Mouse (Mus musculus): ENCODE data around the gene Polr2b. TPM values are rescaled to one million over a fixed set of nuclear protein-coding genes. Genes with fewer than 3 reads are reported as not detected.

Gene Polr2b
- polyA plus RNA-seq, 1 experiment, result 32.2 TPM

GRCm38 (mm10) chr5:77393990-77394618, 84.2 kb downstream of the Polr2b start:
- peaks cover 47% of the 10 kb centered on the region for H3K4me1 ChIP-seq (ENCODE audit: control insufficient read depth, insufficient read depth, low read length)
- H3K27me3 ChIP-seq (replicated peaks; ENCODE audit: control insufficient read depth, insufficient read depth, low read length), result no peaks in the 10 kb centered on the region
- DNase-seq, result peak; percentile 71
- peak overlapping the region; percentile 82 for H3K27ac ChIP-seq (ENCODE audit: insufficient read depth, low read depth, low read length)
- no peak overlapping the region for H3K4me3 ChIP-seq (ENCODE audit: insufficient read depth, low read depth, low read length)
- WGBS, result 55% methylated on average over 9 of the region's 9 CpGs
- H3K36me3 ChIP-seq (ENCODE audit: control insufficient read depth, insufficient read depth, low read length), result no peaks in the 10 kb centered on the region
- no peak for TF ChIP-seq POLR2A (IDR thresholded peaks at IDR 0.05; ENCODE audit: low read depth, low read length)
- TF ChIP-seq CTCF (conservative IDR thresholded peaks at IDR 0.05; ENCODE audit: insufficient read depth, insufficient read length, low read depth, low read length), result no peak

DNA sequence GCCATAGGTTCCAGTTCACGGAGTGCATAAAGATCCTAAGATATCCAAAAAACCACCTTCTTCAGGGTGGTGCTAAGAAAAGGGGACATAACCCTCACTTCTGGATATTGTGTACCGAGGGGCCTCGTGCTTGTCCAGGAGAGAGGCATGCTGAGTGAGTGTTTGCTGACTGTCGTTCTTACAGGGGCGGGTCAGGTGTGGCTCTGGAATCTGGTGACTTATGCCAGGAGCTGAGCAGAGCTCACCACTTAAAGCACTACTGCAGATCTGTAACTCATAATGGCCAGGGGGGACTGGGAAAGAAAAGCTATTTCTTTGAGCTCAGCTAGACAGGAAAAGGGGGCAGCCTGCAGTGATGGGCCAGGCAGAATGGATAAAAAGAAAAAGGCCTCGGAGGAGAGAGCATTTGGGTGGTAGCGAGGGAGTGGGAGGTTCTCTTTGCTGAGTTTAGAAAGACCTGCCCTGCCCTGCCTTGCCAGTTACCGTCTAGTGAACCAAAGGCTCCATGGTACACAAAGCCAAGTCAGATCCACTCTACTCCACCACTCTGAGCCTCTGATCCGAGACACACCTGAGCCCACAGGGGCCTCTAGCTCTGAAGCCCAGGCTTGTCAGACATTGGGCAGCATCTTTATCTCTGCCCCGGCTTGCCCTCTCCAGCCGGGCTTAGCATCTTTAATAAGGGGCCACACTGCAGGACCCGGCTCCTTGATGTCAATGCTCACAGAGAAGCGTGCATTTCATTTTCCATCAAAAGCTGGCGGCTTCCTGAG, 88.5 kb downstream of the Polr2b start:
- peak; percentile 77 for DNase-seq
- Histone ChIP-seq H3K27ac (ENCODE audit: insufficient read depth, low read depth, low read length) (peak overlapping the region; percentile 61), H3K4me1 (ENCODE audit: control insufficient read depth, insufficient read depth, low read length) (peaks cover 65% of the 10 kb centered on the region), H3K4me3 (ENCODE audit: insufficient read depth, low read depth, low read length) (no peak overlapping the region), H3K36me3 (ENCODE audit: control insufficient read depth, insufficient read depth, low read length) (no peaks in the 10 kb centered on the region), H3K27me3 (replicated peaks; ENCODE audit: control insufficient read depth, insufficient read depth, low read length) (no peaks in the 10 kb centered on the region)
- WGBS, result 49% methylated on average over 14 of the region's 14 CpGs
- TF ChIP-seq CTCF (conservative IDR thresholded peaks at IDR 0.05; ENCODE audit: insufficient read depth, insufficient read length, low read depth, low read length) (no peak), POLR2A (IDR thresholded peaks at IDR 0.05; ENCODE audit: low read depth, low read length) (no peak)

Other genes starting within 250 kb of the Polr2b start
- 14.2 and 18.4 TPM in 2 replicates for gene Hopx, start 195.0 kb upstream of the Polr2b start, polyA plus RNA-seq (2012; rRNA removed)
- 0.23 and 0.68 TPM in 2 replicates for gene Spink2, start 98.7 kb upstream of the Polr2b start, polyA plus RNA-seq (2012; rRNA removed)
- gene Rest, start 44.7 kb upstream of the Polr2b start, polyA plus RNA-seq (2012; rRNA removed), result 7.3 and 8.3 TPM in 2 replicates
- 15.1 and 17.7 TPM in 2 replicates for gene Noa1, start 63 bp upstream of the Polr2b start, polyA plus RNA-seq (2012; rRNA removed)
- 4,855 and 6,899 TPM in 2 replicates for gene Igfbp7, start 97.9 kb downstream of the Polr2b start, polyA plus RNA-seq (2012; rRNA removed)

Measured in kidney, adult 2 months (tissue).